Mouse (Mus musculus) E14TG2a.4 (cell line): ENCODE results near the gene Bcar3.

Source experiments
- CTCF ChIP-seq: conservative IDR thresholded peaks from 2 replicates; pipeline ENCODE4 v1.5.1; 2014; ENCODE audit warnings: low read length
- NANOG ChIP-seq: IDR thresholded peaks from 2 replicates; pipeline ENCODE4 v1.6.1; 2014; ENCODE audit warnings: borderline replicate concordance, low read length, mixed read lengths

DNA sequence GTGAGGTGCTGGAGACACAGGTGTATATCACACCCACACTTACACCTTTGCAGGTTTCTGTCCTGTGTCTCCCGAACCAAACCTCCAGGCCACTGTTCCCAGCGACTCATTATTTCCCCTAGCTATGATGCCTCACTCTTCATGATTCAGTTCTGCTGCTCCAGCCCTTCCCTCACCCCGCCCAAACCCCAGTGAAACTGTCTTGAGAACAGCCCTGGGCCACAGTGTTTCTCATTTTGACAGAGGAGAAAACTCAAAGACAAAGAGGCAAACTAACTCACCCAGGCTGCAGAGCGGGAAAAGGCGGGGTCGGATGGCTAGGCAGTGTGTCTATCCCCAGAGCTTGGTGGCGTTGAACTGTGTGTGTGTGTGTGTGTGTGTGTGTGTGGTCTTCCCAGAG, 204.6 kb downstream of the Bcar3 start:
- no peak for TF ChIP-seq CTCF
- TF ChIP-seq NANOG = no peak
